Mouse (Mus musculus): ENCODE data around the gene Tmem33.

Gene Tmem33

DNA sequence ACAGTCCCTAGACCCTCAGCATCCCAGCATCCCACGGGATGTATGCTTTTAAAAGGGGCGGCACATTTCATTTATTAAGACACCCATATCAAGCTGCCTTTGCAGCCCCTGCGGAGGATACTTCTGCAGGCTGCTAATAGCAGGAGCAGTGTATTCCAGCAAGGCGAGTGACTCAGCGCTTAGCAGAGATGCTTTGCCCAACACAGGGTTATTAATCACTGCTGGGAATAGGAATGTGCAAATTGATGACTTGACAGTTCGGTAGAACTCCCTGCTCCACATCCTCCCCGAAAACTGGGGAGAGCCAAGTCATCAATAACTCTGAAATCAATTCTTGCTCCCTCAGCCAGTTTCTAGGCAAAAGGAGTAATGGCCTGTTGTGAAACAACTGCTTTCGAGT lies 4.7 kb upstream of the Tmem33 start:
- in situ Hi-C loops (cut with MboI, MseI), result no loop called here

DNA sequence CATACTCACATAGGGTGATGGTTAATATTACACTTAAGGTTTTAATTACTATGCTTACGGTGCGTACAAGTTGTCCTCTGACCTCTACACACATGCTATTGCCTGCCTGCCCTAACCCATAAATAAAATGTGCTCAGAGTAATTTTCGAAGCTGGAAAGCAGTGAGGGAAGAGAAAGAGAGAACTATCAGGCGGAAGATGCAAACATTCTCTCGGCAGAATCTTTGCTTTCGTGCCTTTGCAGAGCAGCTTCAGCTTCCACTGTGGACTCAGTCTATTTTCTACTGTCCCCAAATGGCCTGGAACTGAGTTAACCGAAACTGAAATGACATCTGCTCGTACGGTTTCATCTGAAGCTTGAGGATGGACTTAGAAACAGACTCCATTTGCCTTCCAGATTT lies 1.9 kb upstream of the Tmem33 start:
- in situ Hi-C loops (cut with MboI, MseI), result no loop called here

GRCm38 (mm10) chr5:67260159-67260530 lies 220 bp upstream of the Tmem33 start:
- in situ Hi-C loops (cut with MboI, MseI), result no loop called here

- in situ Hi-C loops (cut with MboI, MseI), result no loop called here
Observed at GRCm38 (mm10) chr5:67262964-67263363, 2.6 kb downstream of the Tmem33 start.

GRCm38 (mm10) chr5:67266106-67266505 lies 5.7 kb downstream of the Tmem33 start:
- in situ Hi-C loops (cut with MboI, MseI), result loop anchor here (5.0 kb wide), 2 partner anchors 41 to 131 kb away; partner anchors contain the start of gene Slc30a9 (in 1 of the 2)

DNA sequence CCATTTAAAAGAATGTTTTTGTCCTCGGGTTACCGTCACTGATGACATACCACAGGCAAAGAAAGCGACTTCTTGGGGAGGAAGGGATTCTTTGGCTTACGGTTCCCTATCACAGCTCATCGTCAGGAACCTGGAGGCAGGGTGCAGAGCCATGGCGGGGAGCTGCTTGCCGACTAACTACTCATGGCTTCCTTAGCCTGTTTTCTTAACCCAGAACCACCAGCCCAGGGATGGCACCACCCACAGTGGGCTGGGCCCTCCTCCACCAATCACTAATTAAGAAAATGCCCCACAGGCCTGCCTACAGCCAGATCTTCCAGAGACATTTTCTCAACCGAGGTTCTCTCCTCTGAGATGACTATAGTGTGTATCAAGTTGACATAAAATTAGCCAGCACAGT lies 8.9 kb downstream of the Tmem33 start:
- in situ Hi-C loops (cut with MboI, MseI), result loop anchor here (5.0 kb wide), 2 partner anchors 38 to 128 kb away; partner anchors contain the start of gene Slc30a9 (in 1 of the 2)

- in situ Hi-C loops (cut with MboI, MseI), result no loop called here
Observed at GRCm38 (mm10) chr5:67279407-67279806, 19.0 kb downstream of the Tmem33 start.

GRCm38 (mm10) chr5:67279840-67280239 lies 19.5 kb downstream of the Tmem33 start:
- in situ Hi-C loops (cut with MboI, MseI), result no loop called here

- in situ Hi-C loops (cut with MboI, MseI), result no loop called here
Observed at GRCm38 (mm10) chr5:67280400-67280799, 20.0 kb downstream of the Tmem33 start.

DNA sequence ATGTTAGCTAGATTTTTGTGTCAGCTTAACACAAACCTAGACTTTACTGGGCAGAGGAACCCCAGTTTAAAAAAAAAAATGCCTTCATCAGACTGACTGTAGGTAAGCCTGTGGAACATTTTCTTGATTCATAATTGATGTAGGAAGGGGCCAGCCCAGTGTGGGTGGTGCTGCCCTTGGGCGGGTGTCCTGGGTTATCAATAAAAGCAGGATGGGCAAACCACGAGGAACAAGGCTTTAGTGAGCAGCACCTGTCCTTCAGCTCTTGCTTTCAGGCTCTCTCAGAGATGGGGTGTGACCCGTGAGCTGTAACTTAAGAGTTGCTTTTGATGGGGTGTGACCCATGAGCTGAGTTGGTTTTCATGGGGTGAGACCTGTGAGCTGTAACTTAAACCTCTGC lies 34.7 kb downstream of the Tmem33 start:
- in situ Hi-C loops (cut with MboI, MseI), result no loop called here

DNA sequence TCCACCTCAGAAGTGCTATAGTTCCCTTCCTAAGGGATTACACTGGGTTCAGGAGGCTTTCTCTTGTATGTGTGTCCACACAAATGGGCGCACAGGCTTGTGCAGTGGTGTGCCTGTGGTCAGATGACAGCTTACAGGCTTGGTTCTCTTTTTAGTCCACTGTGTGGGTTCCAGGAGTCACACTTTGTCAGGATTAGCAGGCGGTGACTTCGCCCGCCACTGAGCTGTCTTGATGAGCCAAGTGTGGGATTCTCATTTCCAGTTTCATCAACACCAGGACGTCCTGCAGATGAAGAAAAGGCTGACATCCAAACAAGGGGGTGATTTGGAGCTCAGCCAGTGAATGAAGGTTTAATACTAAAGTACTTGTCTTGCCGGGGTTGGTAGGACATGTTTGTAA lies 35.3 kb downstream of the Tmem33 start:
- in situ Hi-C loops (cut with MboI, MseI), result no loop called here

- in situ Hi-C loops (cut with MboI, MseI), result no loop called here
Observed at GRCm38 (mm10) chr5:67296171-67296570, 35.8 kb downstream of the Tmem33 start.

- in situ Hi-C loops (cut with MboI, MseI), result no loop called here
Observed at GRCm38 (mm10) chr5:67297026-67297813, 36.9 kb downstream of the Tmem33 start.

GRCm38 (mm10) chr5:67299847-67300412 lies 39.6 kb downstream of the Tmem33 start:
- in situ Hi-C loops (cut with MboI, MseI), result loop anchor here in 1 of 2 experiments (10.0 kb wide), 1 partner anchor 1565 kb away; no protein-coding TSS in a partner anchor

DNA sequence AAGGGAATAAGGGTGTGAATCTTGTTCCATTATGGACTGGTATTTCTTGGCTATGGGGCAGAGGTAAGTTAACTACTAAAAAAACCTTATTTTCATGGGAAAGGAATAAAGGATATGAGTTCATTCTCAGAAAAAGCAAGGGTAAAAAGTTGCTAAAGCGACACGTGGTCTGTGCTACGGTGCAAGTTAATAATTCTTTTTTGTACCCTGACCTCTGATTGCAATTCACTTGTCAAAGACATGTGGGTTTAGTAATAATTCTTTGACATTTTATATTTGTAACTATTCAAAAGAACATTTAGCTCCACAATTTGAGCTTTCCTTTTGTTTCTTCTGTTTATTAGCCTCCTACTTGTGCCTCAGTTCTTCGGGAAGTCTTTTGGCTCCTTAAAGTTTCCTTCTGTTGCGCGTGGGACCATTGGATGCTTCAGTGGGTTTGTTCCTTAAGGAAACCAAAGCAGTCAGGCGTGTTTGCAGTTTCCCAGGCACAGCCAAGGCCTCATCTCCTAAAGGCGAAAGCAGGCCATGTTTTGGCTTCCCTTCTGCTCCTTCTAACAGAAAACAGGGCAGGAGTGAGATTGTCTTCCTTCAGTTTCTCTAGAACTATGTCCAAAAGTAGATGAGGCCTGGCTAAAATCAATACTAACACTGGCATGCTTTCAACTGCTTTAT lies 40.7 kb downstream of the Tmem33 start:
- in situ Hi-C loops (cut with MboI, MseI), result loop anchor here in 1 of 2 experiments (10.0 kb wide), 1 partner anchor 1566 kb away; no protein-coding TSS in a partner anchor

GRCm38 (mm10) chr5:67301722-67302331 lies 41.5 kb downstream of the Tmem33 start:
- in situ Hi-C loops (cut with MboI, MseI), result loop anchor here in 1 of 2 experiments (10.0 kb wide), 1 partner anchor 1567 kb away; no protein-coding TSS in a partner anchor

DNA sequence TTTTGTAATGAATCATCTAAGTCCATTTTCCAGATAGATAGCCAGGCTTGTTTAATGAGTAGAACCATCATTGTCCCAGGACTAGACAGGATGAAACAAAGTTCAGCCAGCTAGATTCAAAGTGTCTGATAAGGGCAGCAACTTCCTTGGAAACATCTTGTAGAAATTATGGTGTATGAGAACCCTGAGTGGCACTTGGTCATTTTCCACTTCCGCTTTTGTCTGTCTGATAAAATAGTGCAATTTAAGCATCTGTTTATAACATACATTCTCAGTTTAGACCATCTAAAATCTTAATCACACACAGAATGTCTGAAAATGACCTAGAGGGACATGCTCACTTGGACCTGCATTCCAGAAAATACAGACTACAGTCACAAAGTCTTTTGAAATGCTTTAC lies 43.5 kb downstream of the Tmem33 start:
- in situ Hi-C loops (cut with MboI, MseI), result loop anchor here in 1 of 2 experiments (10.0 kb wide), 1 partner anchor 1569 kb away; no protein-coding TSS in a partner anchor

GRCm38 (mm10) chr5:67306698-67307521 lies 46.5 kb downstream of the Tmem33 start, which contains the start of gene Slc30a9:
Slc30a9 (plus strand) TSS chr5:67306955.
- in situ Hi-C loops (cut with MboI, MseI), result loop anchor here in 1 of 2 experiments (5.0 to 10.0 kb wide), 2 partner anchors 40 to 1572 kb away; no protein-coding TSS in a partner anchor

DNA sequence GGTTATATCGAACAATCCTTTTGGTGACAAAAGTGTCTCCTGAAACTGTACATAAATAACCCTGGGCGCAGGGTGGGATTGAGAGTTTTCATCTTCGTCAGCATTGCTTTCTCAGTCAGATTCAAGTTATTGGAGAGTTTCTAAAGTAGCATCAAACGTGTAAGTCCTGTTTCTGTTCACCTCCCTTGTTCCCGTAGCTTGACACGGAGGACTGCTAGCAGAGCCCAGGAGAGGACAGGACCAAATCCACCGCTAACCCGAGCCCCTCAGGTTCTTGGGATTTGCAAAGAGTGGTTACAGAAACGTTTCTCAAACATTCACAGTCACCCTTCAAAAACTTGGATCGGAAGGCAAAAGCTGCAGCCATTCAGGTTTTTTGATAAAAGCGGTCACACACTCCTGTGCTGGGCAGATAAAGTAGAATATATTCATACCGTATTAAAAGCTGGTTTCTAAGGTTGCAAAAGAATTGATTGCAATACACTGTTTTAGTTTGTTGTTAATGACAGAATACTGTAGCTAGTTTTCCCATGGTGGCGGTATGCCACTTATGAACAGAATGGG lies 47.4 kb downstream of the Tmem33 start:
- in situ Hi-C loops (cut with MboI, MseI), result loop anchor here in 1 of 2 experiments (5.0 to 10.0 kb wide), 2 partner anchors 40 to 1573 kb away; no protein-coding TSS in a partner anchor

DNA sequence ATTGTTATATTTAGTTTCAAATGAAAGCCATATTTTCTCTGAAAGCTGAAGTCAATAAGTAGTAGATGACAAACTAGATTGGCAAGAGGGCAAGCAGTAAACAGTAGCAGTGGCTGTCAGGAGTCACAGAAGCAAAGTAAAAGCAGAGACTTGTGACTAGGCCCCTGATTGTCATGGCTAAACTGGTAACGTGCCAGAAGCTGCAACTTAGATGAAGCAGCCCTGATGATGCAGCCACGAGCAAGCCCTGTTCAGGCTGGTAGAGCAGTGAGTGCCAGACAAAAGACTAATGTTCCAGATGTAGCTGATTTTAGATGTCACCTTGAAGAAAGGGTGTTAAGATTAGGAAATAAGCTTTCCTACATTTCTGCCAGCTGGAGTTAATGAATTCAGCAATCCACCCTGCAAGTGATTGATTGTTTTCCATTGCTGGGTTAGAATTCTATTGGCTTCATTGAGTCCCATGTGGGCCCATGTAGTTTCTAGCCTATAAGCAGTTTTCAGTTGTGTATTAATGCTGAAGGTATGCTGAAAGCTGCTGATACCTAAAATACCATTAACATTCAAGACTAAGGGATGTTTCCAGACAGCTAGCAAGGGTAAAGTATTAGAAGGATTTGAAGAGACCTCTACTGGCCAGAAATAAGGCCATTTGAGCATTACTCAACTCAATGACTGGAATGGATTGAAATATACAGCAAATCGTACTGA lies 51.6 kb downstream of the Tmem33 start:
- in situ Hi-C loops (cut with MboI, MseI), result no loop called here
